Mouse (Mus musculus) embryonic facial prominence, embryonic 14.5 days (tissue): ENCODE data around the gene Cox6b2. TPM values are rescaled to one million over a fixed set of nuclear protein-coding genes. Genes with fewer than 3 reads are reported as not detected.
A peak's percentile ranks its signal among the peaks of the same experiment; 100 is the strongest.

Experiments used
- ATAC-seq: fragments of 200-750 bp; cut with Nextera tagmentation; 2 replicates; pipeline ENCODE4 v1.8.0; 2017; ENCODE audit warnings: low read depth, moderate number of reproducible peaks, moderate TSS enrichment
- DNase-seq: peaks from one replicate; pipeline ENCODE4 v3.0.0-alpha.2; 2015; ENCODE audit warnings: low spot score
- H3K27ac ChIP-seq: fragments of 300-500 bp; sonication (generic); replicated peaks from 2 replicates; pipeline ENCODE4 v1.5.1; 2014; ENCODE audit warnings: low read depth, mild to moderate bottlenecking, low read length, moderate library complexity
- H3K27me3 ChIP-seq: fragments of 300-500 bp; sonication (generic); replicated peaks from 2 replicates; pipeline ENCODE4 v1.6.1; 2014; ENCODE audit warnings: low read length; ENCODE audit not compliant: control insufficient read depth, insufficient read depth
- H3K36me3 ChIP-seq: fragments of 300-500 bp; sonication (generic); 2 replicates; pipeline ENCODE4 v1.6.1; 2014; ENCODE audit warnings: low read length, mixed read lengths; ENCODE audit not compliant: control insufficient read depth, insufficient read depth
- H3K4me1 ChIP-seq: fragments of 300-500 bp; sonication (generic); 2 replicates; pipeline ENCODE4 v1.6.1; 2014; ENCODE audit warnings: antibody characterized with exemption, low read length; ENCODE audit not compliant: control insufficient read depth, insufficient read depth
- H3K4me2 ChIP-seq: fragments of 300-500 bp; sonication (generic); 2 replicates; pipeline ENCODE4 v1.6.1; 2014; ENCODE audit warnings: low read depth, mild to moderate bottlenecking, low read length, moderate library complexity, mixed read lengths
- H3K4me3 ChIP-seq: fragments of 300-500 bp; sonication (generic); 2 replicates; pipeline ENCODE4 v1.5.1; 2014; ENCODE audit warnings: low read depth, mild to moderate bottlenecking, low read length
- H3K9ac ChIP-seq: fragments of 300-500 bp; sonication (generic); 2 replicates; pipeline ENCODE4 v1.6.1; 2014; ENCODE audit warnings: low read depth, mild to moderate bottlenecking, low read length, moderate library complexity, mixed read lengths
- H3K9me3 ChIP-seq: fragments of 300-500 bp; sonication (generic); 2 replicates; pipeline ENCODE4 v1.6.1; 2016; ENCODE audit warnings: low read length; ENCODE audit not compliant: control insufficient read depth
- WGBS: fragments of 180-500 bp; shearing (Covaris S2); extraction: QIAGEN DNeasy Blood & Tissue Kit; methylation state at CpG from one replicate; pipeline ENCODE4 v1.1.7; 2014; 5-methylcytosine and 5-hydroxymethylcytosine counted together
- polyA plus RNA-seq: library from polyadenylated mRNA; unstranded; fragments of >200 nt; fragmentation: Nextera tagmentation; extraction: Ambion mirVana; gene quantifications from 2 replicates; pipeline ENCODE4 v1.2.1, GENCODE M21; 2014

The Cox6b2 gene
- polyA plus RNA-seq, 1 experiment from 2014 or later: 36.4 TPM

DNA sequence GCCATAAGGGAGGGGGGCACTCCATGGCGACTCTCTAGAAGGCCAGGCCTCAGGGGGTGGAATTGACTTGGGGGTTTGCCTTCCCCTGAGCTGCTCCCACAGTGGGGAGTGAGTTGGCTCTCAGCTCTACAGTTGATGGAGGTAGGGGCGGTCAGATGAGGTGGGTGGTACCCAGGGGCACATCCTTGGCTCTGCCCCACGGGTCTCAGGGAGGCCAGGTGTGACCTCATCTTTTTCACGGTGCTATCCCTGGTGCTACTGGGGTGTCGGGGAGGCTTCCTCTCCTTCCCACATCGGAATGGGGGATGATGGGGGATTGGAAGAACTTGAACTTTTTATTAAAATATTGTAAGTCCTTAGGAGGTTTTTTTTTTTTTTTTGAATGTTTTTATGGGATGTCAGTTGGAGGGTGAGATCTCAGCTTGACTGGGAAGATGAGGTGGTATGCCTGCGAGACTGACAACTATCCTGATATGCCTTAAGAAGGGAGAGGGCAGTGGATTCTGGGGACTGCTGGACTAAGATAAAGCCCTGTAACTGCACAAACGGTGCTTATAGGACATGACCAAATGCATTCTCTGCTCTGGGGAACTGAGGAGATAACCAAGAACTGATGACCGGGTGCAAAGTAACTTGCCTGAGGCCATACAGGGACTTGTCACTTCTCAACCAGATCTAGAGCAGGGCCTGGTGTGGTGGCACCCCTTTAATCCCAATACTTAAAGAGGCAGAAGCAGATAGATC is 5.6 kb downstream of the Cox6b2 start:
- 79% methylated on average over 8 of the region's 9 CpGs for WGBS
- no peak overlapping the region for H3K4me3 ChIP-seq
- no peak overlapping the region for H3K4me2 ChIP-seq
- no peak overlapping the region for H3K9ac ChIP-seq
- no peak overlapping the region for H3K27ac ChIP-seq
- no peaks in the 10 kb centered on the region for H3K27me3 ChIP-seq
- H3K4me1 ChIP-seq: peaks cover 9% of the 10 kb centered on the region
- DNase-seq: no peak
- ATAC-seq: no peak
- peaks cover 42% of the 10 kb centered on the region for H3K36me3 ChIP-seq
- no peaks in the 10 kb centered on the region for H3K9me3 ChIP-seq

DNA sequence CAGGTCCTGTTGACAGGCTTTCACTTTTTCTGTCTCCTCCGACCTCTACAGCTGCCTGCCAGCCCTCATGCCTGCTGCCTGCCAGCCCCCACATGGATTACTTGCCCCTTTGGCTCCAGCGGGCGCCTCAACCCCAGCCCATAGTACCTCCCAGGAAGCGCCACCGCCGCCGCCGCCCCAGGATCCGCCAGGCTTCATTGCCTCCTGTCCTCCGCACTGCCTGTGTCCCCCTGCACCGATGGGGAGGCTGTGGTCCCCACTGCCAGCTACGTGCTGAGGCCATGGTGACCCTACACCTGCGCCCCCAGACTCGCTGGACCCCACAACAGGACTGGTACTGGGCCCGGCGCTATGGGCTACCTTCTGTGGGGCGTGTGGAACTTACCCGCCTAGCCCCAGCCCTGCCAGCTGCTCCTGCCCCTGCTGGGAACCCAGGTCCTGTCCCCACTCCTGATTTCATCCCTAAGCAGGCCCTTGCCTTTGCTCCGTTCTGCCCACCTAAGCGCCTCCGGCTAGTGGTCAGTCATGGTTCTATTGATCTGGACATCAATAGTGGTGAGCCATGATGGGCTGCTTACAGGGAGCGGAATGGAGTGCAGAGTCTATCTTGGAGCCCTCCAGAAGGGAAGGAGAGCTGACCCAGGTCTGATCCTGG is 6.4 kb downstream of the Cox6b2 start:
- no peak overlapping the region for H3K27ac ChIP-seq
- H3K36me3 ChIP-seq: peaks cover 48% of the 10 kb centered on the region
- no peaks in the 10 kb centered on the region for H3K9me3 ChIP-seq
- DNase-seq (no peak), ATAC-seq (no peak)
- no peak overlapping the region for H3K4me3 ChIP-seq
- no peaks in the 10 kb centered on the region for H3K27me3 ChIP-seq
- H3K4me2 ChIP-seq: no peak overlapping the region
- 82% methylated on average over 22 of the region's 22 CpGs for WGBS
- no peak overlapping the region for H3K9ac ChIP-seq
- peaks cover 5% of the 10 kb centered on the region; the same call in 1 of the 2 replicates for H3K4me1 ChIP-seq

DNA sequence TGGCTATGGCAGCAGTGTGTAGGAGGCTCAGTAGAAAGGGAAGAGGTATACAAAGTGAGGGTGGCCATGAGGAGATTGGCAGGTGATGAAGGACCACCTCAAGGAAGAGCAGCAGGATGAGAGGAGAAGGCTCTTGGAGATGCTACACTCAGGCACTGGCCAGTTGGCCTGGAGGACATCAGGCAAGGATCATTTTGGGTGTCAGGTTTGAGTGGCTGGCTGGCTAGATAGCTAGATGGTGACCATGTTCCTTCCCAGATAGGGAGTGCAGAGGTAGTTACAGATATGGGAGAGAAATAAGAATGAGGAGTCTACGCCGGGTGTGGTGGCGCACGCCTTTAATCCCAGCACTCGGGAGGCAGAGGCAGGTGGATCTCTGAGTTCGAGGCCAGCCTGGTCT is 8.0 kb downstream of the Cox6b2 start:
- 95% methylated on average over 6 of the region's 6 CpGs for WGBS
- DNase-seq: no peak

DNA sequence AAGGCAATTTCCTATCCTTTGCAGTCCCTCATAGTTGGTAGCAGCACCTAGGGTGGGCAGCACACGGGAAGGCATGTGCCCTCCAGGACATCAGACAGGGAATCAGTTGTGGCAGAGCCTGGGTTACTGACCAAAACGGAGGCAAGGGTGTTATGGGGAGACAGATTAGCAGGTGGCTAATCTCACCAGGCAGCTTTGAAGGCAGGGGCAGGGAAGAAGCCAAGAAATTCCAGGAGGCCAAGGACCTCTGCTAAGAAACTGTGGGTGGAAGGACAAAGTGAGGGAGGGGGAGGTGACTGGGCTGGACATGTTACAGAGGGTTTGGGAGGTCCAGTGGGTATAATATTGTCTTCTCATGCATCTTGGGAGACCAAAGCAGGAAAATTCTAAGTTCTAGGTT is 9.5 kb downstream of the Cox6b2 start:
- Histone ChIP-seq H3K9ac (no peak overlapping the region), H3K4me1 (peaks cover 18% of the 10 kb centered on the region), H3K4me3 (no peak overlapping the region), H3K4me2 (no peak overlapping the region), H3K9me3 (no peaks in the 10 kb centered on the region), H3K27me3 (no peaks in the 10 kb centered on the region), H3K36me3 (peaks cover 48% of the 10 kb centered on the region), H3K27ac (no peak overlapping the region)
- 66% methylated on average over 2 of the region's 2 CpGs for WGBS
- DNase-seq: no peak
- no peak for ATAC-seq

More for the DNA sequence above, 8.0 kb downstream of the Cox6b2 start:
- Histone ChIP-seq H3K9me3 (no peaks in the 10 kb centered on the region), H3K4me1 (peaks cover 13% of the 10 kb centered on the region), H3K4me3 (no peak overlapping the region), H3K36me3 (peaks cover 48% of the 10 kb centered on the region), H3K27me3 (no peaks in the 10 kb centered on the region), H3K27ac (no peak overlapping the region), H3K9ac (no peak overlapping the region), H3K4me2 (no peak overlapping the region)
- ATAC-seq: no peak

DNA sequence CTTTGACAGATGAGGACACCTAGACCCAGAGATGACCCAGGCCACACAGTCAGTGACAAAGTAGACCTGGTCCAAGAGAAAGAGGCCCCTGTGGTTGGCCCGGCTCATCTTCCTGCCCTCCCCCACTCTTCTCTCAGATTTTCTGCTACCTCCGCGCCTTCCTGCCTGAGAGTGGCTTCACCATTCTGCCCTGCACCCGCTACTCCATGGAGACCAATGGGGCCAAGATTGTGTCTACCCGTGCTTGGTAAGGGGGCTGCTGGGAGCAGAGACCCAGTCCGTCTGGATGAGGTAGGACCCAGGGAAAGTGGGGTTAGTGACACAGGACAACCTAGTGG is 10.4 kb downstream of the Cox6b2 start:
- H3K36me3 ChIP-seq: peaks cover 48% of the 10 kb centered on the region
- H3K4me2 ChIP-seq: no peak overlapping the region
- H3K9me3 ChIP-seq: no peaks in the 10 kb centered on the region
- DNase-seq (no peak), ATAC-seq (no peak)
- no peak overlapping the region for H3K27ac ChIP-seq
- H3K9ac ChIP-seq: peak overlapping the region; percentile 40; the same call in 1 of the 2 replicates
- H3K27me3 ChIP-seq: no peaks in the 10 kb centered on the region
- H3K4me3 ChIP-seq: no peak overlapping the region
- peaks cover 18% of the 10 kb centered on the region for H3K4me1 ChIP-seq
- 86% methylated on average over 6 of the region's 6 CpGs for WGBS

DNA sequence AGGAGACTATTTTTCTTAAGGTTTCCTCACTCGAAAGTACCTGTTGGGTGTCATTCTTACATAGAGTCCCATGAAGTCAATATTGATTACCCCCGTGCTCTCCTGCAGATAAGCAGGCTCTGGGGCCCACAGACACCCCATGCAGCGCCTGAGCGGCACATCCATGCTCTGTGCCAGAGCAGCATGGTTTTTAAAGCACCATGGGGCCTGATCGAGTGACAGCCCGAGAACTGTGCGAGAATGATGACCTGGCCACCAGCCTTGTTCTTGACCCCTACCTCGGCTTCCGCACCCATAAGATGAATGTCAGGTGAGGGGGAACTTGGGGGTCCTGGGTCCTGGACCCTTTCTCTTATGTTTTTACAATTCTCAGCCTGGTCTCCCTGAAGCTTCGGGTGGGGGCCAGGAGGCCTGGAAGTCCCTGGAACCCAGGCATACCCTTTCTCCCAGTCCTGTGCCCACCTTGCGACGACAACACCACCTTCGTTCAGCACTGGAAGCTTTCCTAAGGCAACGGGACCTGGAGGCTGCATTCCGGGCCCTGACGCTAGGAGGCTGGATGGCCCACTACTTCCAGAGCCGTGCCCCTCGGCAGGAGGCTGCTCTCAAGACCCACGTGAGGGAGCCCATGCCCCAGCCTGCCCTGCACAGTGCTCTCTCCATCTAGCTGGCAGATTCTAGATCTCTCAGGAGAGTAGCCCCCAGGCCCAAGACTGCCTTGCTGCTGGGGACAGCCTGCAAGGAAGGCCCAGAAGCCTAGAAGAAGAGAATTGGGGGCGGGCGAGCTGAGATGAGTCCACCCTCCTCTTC is 11.0 kb downstream of the Cox6b2 start:
- 89% methylated on average over 21 of the region's 21 CpGs for WGBS

DNA sequence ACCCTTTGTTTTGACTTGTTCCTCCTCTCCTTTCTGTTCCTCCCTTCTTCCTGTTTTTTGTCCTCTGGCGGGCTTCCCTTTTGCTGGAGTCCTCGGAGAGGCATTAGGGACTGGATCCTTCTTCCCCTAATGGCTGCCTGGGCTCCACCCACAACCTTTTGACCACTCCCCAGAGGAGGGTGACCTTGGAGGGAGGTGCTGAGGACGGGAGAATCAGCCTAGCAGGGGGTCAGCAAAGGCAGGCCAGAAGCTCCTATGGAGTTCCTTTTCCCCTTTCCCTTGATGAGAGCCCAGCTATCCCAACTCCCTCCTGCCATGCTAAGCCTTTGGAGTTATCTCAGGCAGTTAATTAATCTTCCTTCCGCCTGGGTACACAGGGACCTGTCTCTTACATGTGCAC is 11.7 kb downstream of the Cox6b2 start:
- 7% methylated on average over 4 of the region's 4 CpGs for WGBS
- ATAC-seq: no peak
- DNase-seq: peak; percentile 42

More for the DNA sequence above, 11.0 kb downstream of the Cox6b2 start:
- Histone ChIP-seq H3K36me3 (peaks cover 45% of the 10 kb centered on the region), H3K4me1 (peaks cover 18% of the 10 kb centered on the region), H3K4me3 (peak overlapping the region; percentile 78), H3K4me2 (peak overlapping the region; percentile 74), H3K27ac (no peak overlapping the region), H3K9ac (peak overlapping the region; percentile 87), H3K9me3 (no peaks in the 10 kb centered on the region), H3K27me3 (no peaks in the 10 kb centered on the region)
- DNase-seq (no peak), ATAC-seq (no peak)

DNA sequence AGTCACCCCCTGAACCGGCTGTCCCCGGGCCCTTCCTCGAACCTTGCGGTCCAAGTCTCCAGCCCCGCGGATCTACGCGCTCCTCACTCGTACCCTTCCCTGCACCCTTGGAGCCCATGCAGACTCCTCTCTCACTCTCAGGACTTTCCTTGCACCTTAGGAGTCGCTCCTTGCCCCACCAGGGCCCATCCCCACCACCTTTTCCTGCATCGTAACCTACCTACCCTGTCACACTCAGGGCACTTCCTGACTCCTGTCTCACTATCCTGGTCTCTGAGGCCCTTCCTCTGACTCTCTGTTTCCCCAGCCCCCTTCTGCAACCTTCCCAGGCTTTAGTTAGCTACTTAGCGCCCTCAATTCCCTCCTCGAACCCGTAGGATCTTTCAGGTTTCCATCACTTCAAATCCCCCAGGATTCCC is 12.6 kb downstream of the Cox6b2 start:
- Histone ChIP-seq H3K9ac (peak overlapping the region; percentile 87), H3K9me3 (no peaks in the 10 kb centered on the region), H3K4me3 (peak overlapping the region; percentile 78), H3K27me3 (no peaks in the 10 kb centered on the region), H3K4me2 (peak overlapping the region; percentile 74), H3K27ac (peak overlapping the region; percentile 88), H3K36me3 (peaks cover 29% of the 10 kb centered on the region), H3K4me1 (peaks cover 18% of the 10 kb centered on the region)
- 4% methylated on average over 14 of the region's 14 CpGs for WGBS
- ATAC-seq (peak; percentile 4), DNase-seq (no peak)

More for the DNA sequence above, 11.7 kb downstream of the Cox6b2 start:
- Histone ChIP-seq H3K27me3 (no peaks in the 10 kb centered on the region), H3K36me3 (peaks cover 38% of the 10 kb centered on the region), H3K9ac (peak overlapping the region; percentile 87), H3K9me3 (no peaks in the 10 kb centered on the region), H3K4me3 (peak overlapping the region; percentile 78), H3K4me2 (peak overlapping the region; percentile 74), H3K4me1 (peaks cover 18% of the 10 kb centered on the region), H3K27ac (peak overlapping the region; percentile 88)
